Mouse (Mus musculus): ENCODE measurements at regions not wholly inside any gene's neighbourhood (a gene's known extent, or its start where the extent isn't known, plus 50 kb on each side); places are given as distances from the start of the nearest gene placed in this dataset.

GRCm38 (mm10) chr6:148528611-148529010 is 84.4 kb upstream of the Tmtc1 start:
- Histone ChIP-seq H3K9ac (no peak overlapping the region), H3K36me3 (no peaks in the 10 kb centered on the region), H3K4me2 (no peak overlapping the region), H3K4me1 (replicated peaks) (no peaks in the 10 kb centered on the region), H3K4me3 (no peak overlapping the region), H3K9me3 (no peaks in the 10 kb centered on the region), H3K27me3 (no peaks in the 10 kb centered on the region), H3K27ac (replicated peaks) (no peak overlapping the region)
- no peak for ATAC-seq (ENCODE audit: low FRiP score, low read depth)
- 84% methylated on average over 2 of the region's 2 CpGs for WGBS

GRCm38 (mm10) chr6:148522893-148523292 is 78.7 kb upstream of the Tmtc1 start:
- Histone ChIP-seq H3K4me2 (no peak overlapping the region), H3K9me3 (no peaks in the 10 kb centered on the region), H3K36me3 (no peaks in the 10 kb centered on the region), H3K4me3 (no peak overlapping the region), H3K27me3 (no peaks in the 10 kb centered on the region), H3K27ac (replicated peaks) (no peak overlapping the region), H3K9ac (no peak overlapping the region), H3K4me1 (replicated peaks) (no peaks in the 10 kb centered on the region)
- 87% methylated on average over 1 of the region's 1 CpGs for WGBS
- ATAC-seq (ENCODE audit: low FRiP score, low read depth): no peak

- H3K27me3 ChIP-seq: no peaks in the 10 kb centered on the region
- no peaks in the 10 kb centered on the region for H3K36me3 ChIP-seq
- peaks cover 10% of the 10 kb centered on the region; the same call in 1 of the 2 replicates for H3K4me1 ChIP-seq (replicated peaks)
- no peaks in the 10 kb centered on the region for H3K9me3 ChIP-seq
- H3K27ac ChIP-seq (replicated peaks): no peak overlapping the region
- 86% methylated on average over 2 of the region's 2 CpGs for WGBS
- no peak overlapping the region for H3K4me2 ChIP-seq
- H3K9ac ChIP-seq: no peak overlapping the region
- no peak for ATAC-seq (ENCODE audit: low FRiP score, low read depth)
- H3K4me3 ChIP-seq: no peak overlapping the region
Observed at GRCm38 (mm10) chr6:148517536-148518245, 73.5 kb upstream of the Tmtc1 start.

- H3K9ac ChIP-seq: no peak overlapping the region
- no peak for ATAC-seq (ENCODE audit: low FRiP score, low read depth)
- H3K27me3 ChIP-seq: no peaks in the 10 kb centered on the region
- H3K4me1 ChIP-seq (replicated peaks): peaks cover 10% of the 10 kb centered on the region; the same call in 1 of the 2 replicates
- H3K36me3 ChIP-seq: no peaks in the 10 kb centered on the region
- no peaks in the 10 kb centered on the region for H3K9me3 ChIP-seq
- no peak overlapping the region for H3K4me2 ChIP-seq
- 73% methylated on average over 4 of the region's 4 CpGs for WGBS
- H3K4me3 ChIP-seq: no peak overlapping the region
- no peak overlapping the region for H3K27ac ChIP-seq (replicated peaks)
Observed at GRCm38 (mm10) chr6:148516654-148517053, 72.5 kb upstream of the Tmtc1 start.

GRCm38 (mm10) chr6:148515105-148515504 is 70.9 kb upstream of the Tmtc1 start:
- Histone ChIP-seq H3K27me3 (no peaks in the 10 kb centered on the region), H3K27ac (replicated peaks) (no peak overlapping the region), H3K9me3 (no peaks in the 10 kb centered on the region), H3K4me1 (replicated peaks) (peaks cover 10% of the 10 kb centered on the region; the same call in 1 of the 2 replicates), H3K4me3 (no peak overlapping the region), H3K9ac (no peak overlapping the region), H3K36me3 (no peaks in the 10 kb centered on the region), H3K4me2 (no peak overlapping the region)
- 75% methylated on average over 6 of the region's 6 CpGs for WGBS
- 0 out of 2 replicates have a peak, but pooled peaks have one; percentile 3 for ATAC-seq (ENCODE audit: low FRiP score, low read depth)

GRCm38 (mm10) chr6:148514645-148515044 is 70.5 kb upstream of the Tmtc1 start:
- Histone ChIP-seq H3K27me3 (no peaks in the 10 kb centered on the region), H3K4me3 (no peak overlapping the region), H3K9me3 (no peaks in the 10 kb centered on the region), H3K27ac (replicated peaks) (no peak overlapping the region), H3K36me3 (no peaks in the 10 kb centered on the region), H3K4me2 (no peak overlapping the region), H3K9ac (no peak overlapping the region), H3K4me1 (replicated peaks) (peaks cover 10% of the 10 kb centered on the region; the same call in 1 of the 2 replicates)
- peak; percentile 23; the same call in 1 of the 2 replicates for ATAC-seq (ENCODE audit: low FRiP score, low read depth)
- 82% methylated on average over 1 of the region's 1 CpGs for WGBS

- H3K4me3 ChIP-seq: no peak overlapping the region
- H3K27me3 ChIP-seq: no peaks in the 10 kb centered on the region
- no peaks in the 10 kb centered on the region for H3K36me3 ChIP-seq
- 66% methylated on average over 6 of the region's 6 CpGs for WGBS
- ATAC-seq (ENCODE audit: low FRiP score, low read depth): no peak
- H3K27ac ChIP-seq (replicated peaks): no peak overlapping the region
- H3K4me2 ChIP-seq: no peak overlapping the region
- H3K9ac ChIP-seq: no peak overlapping the region
- peaks cover 10% of the 10 kb centered on the region; the same call in 1 of the 2 replicates for H3K4me1 ChIP-seq (replicated peaks)
- no peaks in the 10 kb centered on the region for H3K9me3 ChIP-seq
Observed at GRCm38 (mm10) chr6:148514124-148514523, 69.9 kb upstream of the Tmtc1 start.

- 70% methylated on average over 2 of the region's 2 CpGs for WGBS
- H3K9me3 ChIP-seq: no peaks in the 10 kb centered on the region
- H3K27me3 ChIP-seq: no peaks in the 10 kb centered on the region
- no peak overlapping the region for H3K4me3 ChIP-seq
- H3K9ac ChIP-seq: no peak overlapping the region
- ATAC-seq (ENCODE audit: low FRiP score, low read depth): no peak
- H3K36me3 ChIP-seq: no peaks in the 10 kb centered on the region
- H3K4me2 ChIP-seq: no peak overlapping the region
- H3K4me1 ChIP-seq (replicated peaks): peaks cover 10% of the 10 kb centered on the region; the same call in 1 of the 2 replicates
- no peak overlapping the region for H3K27ac ChIP-seq (replicated peaks)
Observed at GRCm38 (mm10) chr6:148513134-148513533, 68.9 kb upstream of the Tmtc1 start.

GRCm38 (mm10) chr6:148505325-148505724 is 61.1 kb upstream of the Tmtc1 start:
- no peak overlapping the region for H3K9ac ChIP-seq
- no peak overlapping the region for H3K4me2 ChIP-seq
- no peak for ATAC-seq (ENCODE audit: low FRiP score, low read depth)
- H3K36me3 ChIP-seq: no peaks in the 10 kb centered on the region
- WGBS: 88% methylated on average over 2 of the region's 2 CpGs
- H3K27me3 ChIP-seq: no peaks in the 10 kb centered on the region
- H3K4me1 ChIP-seq (replicated peaks): no peaks in the 10 kb centered on the region
- H3K9me3 ChIP-seq: no peaks in the 10 kb centered on the region
- H3K4me3 ChIP-seq: no peak overlapping the region
- H3K27ac ChIP-seq (replicated peaks): no peak overlapping the region

GRCm38 (mm10) chr6:148500251-148501179 is 56.3 kb upstream of the Tmtc1 start:
- no peak for ATAC-seq (ENCODE audit: low FRiP score, low read depth)
- Histone ChIP-seq H3K9me3 (no peaks in the 10 kb centered on the region), H3K27ac (replicated peaks) (no peak overlapping the region), H3K4me2 (no peak overlapping the region), H3K4me1 (replicated peaks) (no peaks in the 10 kb centered on the region), H3K36me3 (no peaks in the 10 kb centered on the region), H3K27me3 (no peaks in the 10 kb centered on the region), H3K4me3 (no peak overlapping the region), H3K9ac (no peak overlapping the region)
- WGBS: 73% methylated on average over 9 of the region's 9 CpGs

Data from hindbrain, embryonic 15.5 days (tissue).